Mouse (Mus musculus) thymus, postnatal 10 days (tissue): ENCODE data around the gene Gm44511.
"Not testable (repeated sequence)": the region's sequence is repeated elsewhere in the genome, so short reads cannot be mapped to it uniquely, and the experiment has no call there.

Experiments
- DNase-seq, 2 experiments: peaks; one replicate each; pipeline ENCODE4 v3.0.0; 2021; ENCODE audit warnings: low spot score in 2 of 2

The Gm44511 gene

GRCm38 (mm10) chr6:128800696-128801095, 25.4 kb downstream of the Gm44511 start:
- not testable (repeated sequence) for DNase-seq

- no peak for DNase-seq
Measured at GRCm38 (mm10) chr6:128799896-128800270, 26.2 kb downstream of the Gm44511 start.

- DNase-seq, result peak; percentile 79 to 83
Measured at GRCm38 (mm10) chr6:128799144-128799895, 26.8 kb downstream of the Gm44511 start.

GRCm38 (mm10) chr6:128798772-128799143, 27.4 kb downstream of the Gm44511 start:
- DNase-seq, result peak; percentile 52 to 65

GRCm38 (mm10) chr6:128797936-128798771, 28.0 kb downstream of the Gm44511 start:
- DNase-seq, result no peak

- DNase-seq, result no peak
Measured at GRCm38 (mm10) chr6:128797185-128797905, 28.8 kb downstream of the Gm44511 start.

- DNase-seq, result peak; percentile 33 to 50
Measured at GRCm38 (mm10) chr6:128796321-128796955, 29.7 kb downstream of the Gm44511 start.

GRCm38 (mm10) chr6:128793734-128794133, 32.4 kb downstream of the Gm44511 start:
- no peak for DNase-seq

GRCm38 (mm10) chr6:128790491-128790994, 35.6 kb downstream of the Gm44511 start:
- DNase-seq, result not testable (repeated sequence)

- no peak for DNase-seq
Measured at GRCm38 (mm10) chr6:128789115-128789514, 37.0 kb downstream of the Gm44511 start, which contains the start of gene Klrb1c. Klrb1c (minus strand) TSS chr6:128789215.

GRCm38 (mm10) chr6:128788517-128788916, 37.6 kb downstream of the Gm44511 start:
- DNase-seq, result no peak

GRCm38 (mm10) chr6:128786396-128786795, 39.7 kb downstream of the Gm44511 start:
- not testable (repeated sequence) for DNase-seq

- no peak for DNase-seq
Measured at GRCm38 (mm10) chr6:128769481-128770253, 56.4 kb downstream of the Gm44511 start.

- DNase-seq, result no peak
Measured at GRCm38 (mm10) chr6:128768047-128768446, 58.1 kb downstream of the Gm44511 start.

GRCm38 (mm10) chr6:128766486-128767254, 59.4 kb downstream of the Gm44511 start:
- DNase-seq, result peak; percentile 38 to 50

GRCm38 (mm10) chr6:128765211-128765610, 60.9 kb downstream of the Gm44511 start:
- no peak for DNase-seq

GRCm38 (mm10) chr6:128764598-128764997, 61.5 kb downstream of the Gm44511 start:
- DNase-seq, result no peak

GRCm38 (mm10) chr6:128763736-128764523, 62.2 kb downstream of the Gm44511 start:
- peak; percentile 90 to 92 for DNase-seq
